Mouse (Mus musculus) erythroblast, embryonic 14.5 days (primary cell): ENCODE results near the gene B630019K06Rik. TPM values are rescaled to one million over a fixed set of nuclear protein-coding genes. Genes with fewer than 3 reads are reported as not detected.

Experiments
- H3K27me3 ChIP-seq: 2 replicates; pipeline ENCODE4 v1.6.1; 2012; ENCODE audit warnings: inconsistent platforms; ENCODE audit not compliant: control insufficient read depth
- H3K36me3 ChIP-seq: 2 replicates; pipeline ENCODE4 v1.6.1; 2012; ENCODE audit warnings: mild to moderate bottlenecking, inconsistent platforms; ENCODE audit not compliant: control insufficient read depth
- H3K4me1 ChIP-seq: 2 replicates; pipeline ENCODE4 v1.6.1; 2012; ENCODE audit warnings: inconsistent platforms; ENCODE audit not compliant: control insufficient read depth
- H3K4me3 ChIP-seq: replicated peaks from 2 replicates; pipeline ENCODE3; 2012; ENCODE audit warnings: moderate library complexity, mild to moderate bottlenecking, inconsistent platforms
- H3K9me3 ChIP-seq: 2 replicates; pipeline ENCODE4 v1.6.1; 2012; ENCODE audit warnings: low read length, inconsistent platforms, mixed read lengths; ENCODE audit not compliant: control insufficient read depth
- GATA1 ChIP-seq: IDR thresholded peaks from 2 replicates; pipeline ENCODE4 v1.6.1; 2012; ENCODE audit warnings: low read length, inconsistent platforms, mixed read lengths
- TAL1 ChIP-seq: IDR thresholded peaks from 3 replicates; pipeline ENCODE4 v1.6.1; 2012; ENCODE audit warnings: low read length, inconsistent platforms, mixed read lengths
- polyA plus RNA-seq: library from polyadenylated mRNA; stranded (reverse); fragments of >175 nt; gene quantifications from 2 replicates; pipeline ENCODE4 v1.2.3, GENCODE M21; 2012

Gene B630019K06Rik
- polyA plus RNA-seq, 1 experiment = not detected

DNA sequence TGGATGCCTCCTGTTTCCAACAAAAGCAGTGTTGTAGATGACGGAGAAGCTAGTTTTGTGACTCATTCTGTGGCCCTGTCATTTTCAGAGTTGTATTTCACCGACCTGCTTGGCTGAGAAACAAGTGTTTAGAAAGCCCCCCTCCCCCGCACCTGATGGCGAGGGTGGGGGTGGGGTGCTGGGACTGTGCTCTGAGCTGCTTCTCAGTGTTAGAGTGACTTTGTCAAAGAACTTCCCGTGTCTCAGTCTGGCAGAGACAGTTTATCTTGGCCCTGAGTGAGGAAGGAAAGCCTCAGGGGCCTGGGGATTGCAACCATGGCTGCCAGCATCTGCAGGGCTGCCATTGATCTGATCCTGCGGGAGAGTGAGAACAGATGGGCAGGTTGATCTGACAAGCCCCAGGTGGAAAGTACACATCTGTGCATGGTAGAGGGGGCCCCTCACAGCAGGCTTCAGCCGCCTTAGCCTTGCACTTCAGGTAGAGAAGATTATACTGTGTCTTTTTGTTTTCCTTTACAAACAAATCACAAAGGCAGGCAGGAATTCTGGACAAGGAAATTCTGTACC lies 9.8 kb downstream of the B630019K06Rik start:
- TF ChIP-seq TAL1 = no peak
- no peak for TF ChIP-seq GATA1
- Histone ChIP-seq H3K27me3 (no peaks in the 10 kb centered on the region), H3K4me3 (no peak overlapping the region), H3K36me3 (no peaks in the 10 kb centered on the region), H3K9me3 (no peaks in the 10 kb centered on the region), H3K4me1 (no peaks in the 10 kb centered on the region)

GRCm38 (mm10) chrX:8921080-8921479 lies 28.9 kb downstream of the B630019K06Rik start:
- Histone ChIP-seq H3K4me3 (no peak overlapping the region), H3K4me1 (no peaks in the 10 kb centered on the region), H3K27me3 (no peaks in the 10 kb centered on the region), H3K9me3 (no peaks in the 10 kb centered on the region; the same call in 1 of the 2 replicates), H3K36me3 (no peaks in the 10 kb centered on the region)
- TF ChIP-seq GATA1 (no peak), TAL1 (no peak)

DNA sequence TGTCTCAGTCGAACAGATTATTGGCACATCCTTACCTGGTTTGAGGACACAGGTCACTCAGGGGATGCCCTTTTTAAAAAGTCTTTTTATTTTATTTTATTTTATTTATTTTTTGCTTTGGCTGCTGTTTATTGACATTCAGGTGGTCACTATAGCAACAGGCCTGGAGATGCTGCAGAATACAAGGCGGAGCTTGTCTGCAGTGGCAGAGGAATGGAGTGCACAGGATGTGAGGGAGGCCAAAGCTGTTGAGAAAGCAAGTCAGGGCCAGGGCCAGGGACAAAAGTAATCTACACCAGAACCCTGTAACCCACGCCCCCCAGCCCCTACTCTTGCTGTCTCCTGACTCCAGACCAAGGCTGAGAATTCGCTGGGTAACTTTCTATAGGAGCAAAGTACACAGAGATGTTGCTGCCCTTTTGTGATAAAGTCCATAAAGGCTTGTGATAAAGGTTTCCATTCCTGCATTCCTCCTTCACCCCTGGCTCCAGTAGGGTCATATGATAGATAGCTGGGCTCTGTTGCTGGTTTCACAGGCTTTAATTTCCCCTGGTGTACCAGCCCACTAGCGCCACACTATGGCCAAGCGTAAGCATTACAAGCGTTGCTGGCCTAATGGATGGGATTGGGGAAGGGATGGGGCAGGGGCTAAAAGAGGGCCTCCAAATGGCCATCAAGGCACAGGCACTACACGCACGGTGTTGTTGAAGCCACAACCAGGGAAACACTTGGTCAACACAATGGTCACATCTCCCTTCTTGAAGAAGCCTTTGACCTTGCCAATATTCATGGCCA lies 29.8 kb downstream of the B630019K06Rik start:
- Histone ChIP-seq H3K36me3 (no peaks in the 10 kb centered on the region), H3K27me3 (no peaks in the 10 kb centered on the region)
- TF ChIP-seq TAL1 (no peak), GATA1 (no peak)

DNA sequence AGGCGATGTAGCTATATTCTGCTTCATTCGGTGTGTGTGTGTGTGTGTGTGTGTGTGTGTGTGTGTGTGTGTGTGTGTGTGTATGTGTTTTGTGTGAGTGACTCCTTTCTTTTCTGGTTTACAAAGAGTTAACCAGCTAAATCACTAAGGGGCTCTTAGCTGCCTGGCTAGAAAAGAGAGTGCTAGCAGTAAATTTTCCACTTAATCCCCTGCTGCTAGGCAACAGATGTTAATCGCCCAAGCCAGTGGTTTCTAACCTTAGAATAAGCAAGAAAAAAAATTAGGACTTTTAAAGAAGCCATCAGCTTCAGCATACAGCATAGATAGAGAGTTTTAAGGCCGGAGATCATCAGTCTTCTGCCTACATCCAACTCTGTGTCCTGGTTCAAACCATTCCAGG lies 35.1 kb downstream of the B630019K06Rik start:
- H3K36me3 ChIP-seq = no peaks in the 10 kb centered on the region
- no peak for TF ChIP-seq TAL1
- no peak for TF ChIP-seq GATA1
- no peaks in the 10 kb centered on the region for H3K27me3 ChIP-seq
- no peak overlapping the region for H3K4me3 ChIP-seq
- H3K9me3 ChIP-seq = no peaks in the 10 kb centered on the region
- H3K4me1 ChIP-seq = no peaks in the 10 kb centered on the region

More for the DNA sequence above, 29.8 kb downstream of the B630019K06Rik start:
- Histone ChIP-seq H3K4me3 (no peak overlapping the region), H3K9me3 (no peaks in the 10 kb centered on the region; the same call in 1 of the 2 replicates), H3K4me1 (no peaks in the 10 kb centered on the region)

GRCm38 (mm10) chrX:8944041-8944440 lies 51.9 kb downstream of the B630019K06Rik start:
- Histone ChIP-seq H3K36me3 (no peaks in the 10 kb centered on the region), H3K27me3 (no peaks in the 10 kb centered on the region), H3K9me3 (no peaks in the 10 kb centered on the region; the same call in 1 of the 2 replicates), H3K4me3 (no peak overlapping the region), H3K4me1 (no peaks in the 10 kb centered on the region)
- no peak for TF ChIP-seq GATA1
- TF ChIP-seq TAL1 = no peak

Other genes with a start within 250 kb of the B630019K06Rik start
- not detected in 2 replicates for gene Ssxb8, start 201.5 kb upstream of the B630019K06Rik start, polyA plus RNA-seq
- gene Ssx9, start 143.9 kb upstream of the B630019K06Rik start, polyA plus RNA-seq = not detected in 2 replicates
- gene Ssxb5, start 88.7 kb upstream of the B630019K06Rik start, polyA plus RNA-seq = not detected in 2 replicates
- not detected in 2 replicates for gene Gm6592, start 48.4 kb upstream of the B630019K06Rik start, polyA plus RNA-seq
- not detected in 2 replicates for gene Gm5751, start 18.1 kb upstream of the B630019K06Rik start, polyA plus RNA-seq
- gene Fthl17b, start 70.6 kb downstream of the B630019K06Rik start, polyA plus RNA-seq = not detected in 2 replicates
- gene Fthl17c, start 84.2 kb downstream of the B630019K06Rik start, polyA plus RNA-seq = not detected in 2 replicates
- gene Fthl17d, start 94.4 kb downstream of the B630019K06Rik start, polyA plus RNA-seq = not detected in 2 replicates
- gene Fthl17e, start 141.1 kb downstream of the B630019K06Rik start, polyA plus RNA-seq = not detected in 2 replicates
- gene Fthl17f, start 170.6 kb downstream of the B630019K06Rik start, polyA plus RNA-seq = not detected in 2 replicates
- not detected in 2 replicates for gene 4930402K13Rik, start 212.2 kb downstream of the B630019K06Rik start, polyA plus RNA-seq